Mouse (Mus musculus): Measurements from ENCODE around the gene Stkld1. TPM values are rescaled to one million over a fixed set of nuclear protein-coding genes. Genes with fewer than 3 reads are reported as not detected.

The Stkld1 gene
- polyA plus RNA-seq, 1 experiment from 2014 or later: 0.17 TPM

DNA sequence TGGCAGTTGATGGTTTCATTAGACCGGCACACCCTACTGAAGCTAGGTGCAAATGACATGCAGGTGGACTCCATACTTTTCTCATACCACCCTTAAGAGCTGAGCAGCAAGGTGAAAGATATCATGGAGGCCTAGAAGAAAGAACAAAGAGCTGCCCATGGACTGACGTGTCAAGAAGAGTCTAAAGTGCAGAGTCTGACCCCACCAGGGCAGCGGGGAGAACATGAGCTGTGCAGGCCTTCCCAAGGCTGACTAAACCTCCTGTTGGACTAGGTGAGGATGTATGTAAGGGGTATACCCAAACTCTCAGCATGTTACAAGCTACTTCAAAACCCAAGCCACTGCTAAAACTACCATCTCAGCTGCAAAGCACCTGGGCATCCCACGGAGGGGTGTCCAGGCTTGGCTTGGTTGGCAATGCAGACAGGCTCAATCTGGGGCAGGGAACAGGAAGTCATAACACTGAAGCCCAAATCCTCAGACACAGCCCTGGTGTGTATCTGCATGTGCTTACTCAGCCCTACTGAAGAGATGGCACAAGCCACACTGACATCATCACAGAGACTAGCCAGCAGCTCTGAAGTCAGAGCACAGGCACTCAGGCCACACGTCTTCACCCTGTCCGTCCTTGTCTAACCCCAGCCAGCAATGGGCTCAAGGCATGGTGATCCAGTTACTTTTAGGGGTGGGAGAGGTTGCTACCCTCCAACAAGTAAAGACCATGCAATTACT is 5.9 kb upstream of the Stkld1 start:
- H3K36me3 ChIP-seq (ENCODE audit: control insufficient read depth, insufficient read depth, low read length): peaks cover 18% of the 10 kb centered on the region

DNA sequence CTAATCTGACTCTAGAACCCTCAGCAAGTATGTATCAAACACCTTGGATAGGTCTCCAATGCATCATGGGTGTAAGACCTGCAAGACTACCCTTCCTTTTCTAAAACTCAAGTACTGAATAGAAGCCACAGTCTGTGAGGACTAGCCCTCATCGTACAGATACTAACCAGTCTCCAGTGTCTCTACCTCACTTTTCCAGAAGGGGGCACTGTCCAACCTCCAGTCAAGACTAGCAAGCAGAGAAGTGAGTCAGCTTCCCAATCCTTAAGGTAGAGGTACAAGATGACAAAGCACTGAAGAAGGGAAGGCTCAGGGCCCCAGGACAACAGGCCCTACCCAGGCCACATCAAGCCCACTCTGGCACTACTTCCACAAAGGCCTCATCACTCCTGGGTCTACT is 3.5 kb upstream of the Stkld1 start:
- 53% methylated on average over 1 of the region's 1 CpGs for whole genome bisulfite sequencing
- DNase-seq (ENCODE audit: low spot score) (peak; percentile 58), ATAC-seq (ENCODE audit: insufficient read depth, low FRiP score, low TSS enrichment) (no peak)
- Histone ChIP-seq H3K36me3 (ENCODE audit: control insufficient read depth, insufficient read depth, low read length) (peaks cover 5% of the 10 kb centered on the region), H3K4me1 (ENCODE audit: control insufficient read depth, insufficient read depth, low read length) (peaks cover 15% of the 10 kb centered on the region; the same call in 1 of the 2 replicates), H3K9me3 (ENCODE audit: control insufficient read depth, low read length) (no peaks in the 10 kb centered on the region), H3K4me2 (ENCODE audit: low read depth) (no peak overlapping the region), H3K27ac (ENCODE audit: low read depth, low read length) (no peak overlapping the region), H3K27me3 (ENCODE audit: control insufficient read depth, insufficient read depth, low read length) (no peaks in the 10 kb centered on the region), H3K4me3 (ENCODE audit: low read depth, low read length) (no peak overlapping the region), H3K9ac (ENCODE audit: low read length) (no peak overlapping the region)

More for the DNA sequence above, 5.9 kb upstream of the Stkld1 start:
- no peak overlapping the region for H3K27ac ChIP-seq (ENCODE audit: low read depth, low read length)
- no peak for DNase-seq (ENCODE audit: low spot score)
- no peak overlapping the region for H3K9ac ChIP-seq (ENCODE audit: low read length)
- H3K9me3 ChIP-seq (ENCODE audit: control insufficient read depth, low read length): no peaks in the 10 kb centered on the region
- H3K4me3 ChIP-seq (ENCODE audit: low read depth, low read length): no peak overlapping the region
- H3K4me2 ChIP-seq (ENCODE audit: low read depth): no peak overlapping the region
- no peak for ATAC-seq (ENCODE audit: insufficient read depth, low FRiP score, low TSS enrichment)
- 91% methylated on average over 6 of the region's 6 CpGs for WGBS
- no peaks in the 10 kb centered on the region for H3K27me3 ChIP-seq (ENCODE audit: control insufficient read depth, insufficient read depth, low read length)
- H3K4me1 ChIP-seq (ENCODE audit: control insufficient read depth, insufficient read depth, low read length): peaks cover 15% of the 10 kb centered on the region; the same call in 1 of the 2 replicates

DNA sequence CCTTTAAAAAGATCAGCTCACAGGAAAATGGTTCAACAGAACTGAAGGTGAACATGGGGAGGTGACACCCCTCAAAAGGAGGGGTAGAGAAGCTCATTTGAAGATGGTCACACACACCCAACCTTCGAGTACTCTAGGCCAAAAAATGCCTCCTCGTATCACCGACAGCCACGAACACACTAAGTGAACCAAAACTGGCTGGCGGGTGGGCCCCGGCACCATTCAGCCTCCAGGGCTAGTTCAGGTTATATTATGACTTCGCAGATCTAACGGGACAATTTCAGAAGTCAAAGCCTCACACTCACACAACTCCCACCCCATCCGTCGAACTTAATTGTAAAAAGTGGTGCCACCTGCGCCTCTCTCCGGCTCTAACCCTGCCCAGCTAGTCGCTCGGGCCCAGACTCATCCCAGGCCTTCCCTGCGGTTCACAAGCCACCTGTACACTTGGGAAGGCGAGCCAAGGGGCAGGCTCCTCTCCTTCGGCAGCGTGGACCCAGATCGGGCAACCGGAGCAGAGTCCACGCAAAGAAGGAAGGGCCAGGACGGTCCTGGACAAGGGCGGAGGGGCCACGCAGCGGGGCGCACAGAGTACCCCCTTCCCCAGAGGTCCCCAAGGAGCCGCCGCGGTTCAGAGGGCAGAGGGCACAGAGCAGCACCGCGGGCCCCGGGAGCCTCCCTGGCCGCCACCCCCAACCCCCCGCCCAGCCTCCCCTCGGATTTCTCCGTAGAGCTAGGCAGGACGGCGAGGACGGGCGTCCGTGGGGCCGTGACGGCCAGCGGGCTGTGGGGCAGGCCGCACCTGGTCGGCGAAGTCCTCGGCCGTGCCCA is 1.2 kb upstream of the Stkld1 start:
- Histone ChIP-seq H3K27me3 (ENCODE audit: control insufficient read depth, insufficient read depth, low read length) (no peaks in the 10 kb centered on the region), H3K4me2 (ENCODE audit: low read depth) (peak overlapping the region; percentile 88), H3K4me1 (ENCODE audit: control insufficient read depth, insufficient read depth, low read length) (peaks cover 15% of the 10 kb centered on the region; the same call in 1 of the 2 replicates), H3K36me3 (ENCODE audit: control insufficient read depth, insufficient read depth, low read length) (peaks cover 2% of the 10 kb centered on the region; the same call in 1 of the 2 replicates), H3K9ac (ENCODE audit: low read length) (peak overlapping the region; percentile 96), H3K4me3 (ENCODE audit: low read depth, low read length) (peak overlapping the region; percentile 96), H3K9me3 (ENCODE audit: control insufficient read depth, low read length) (no peaks in the 10 kb centered on the region), H3K27ac (ENCODE audit: low read depth, low read length) (peak overlapping the region; percentile 78)
- ATAC-seq (ENCODE audit: insufficient read depth, low FRiP score, low TSS enrichment) (peak; percentile 45; the same call in 1 of the 2 replicates), DNase-seq (ENCODE audit: low spot score) (no peak)
- WGBS: 3% methylated on average over 45 of the region's 49 CpGs

DNA sequence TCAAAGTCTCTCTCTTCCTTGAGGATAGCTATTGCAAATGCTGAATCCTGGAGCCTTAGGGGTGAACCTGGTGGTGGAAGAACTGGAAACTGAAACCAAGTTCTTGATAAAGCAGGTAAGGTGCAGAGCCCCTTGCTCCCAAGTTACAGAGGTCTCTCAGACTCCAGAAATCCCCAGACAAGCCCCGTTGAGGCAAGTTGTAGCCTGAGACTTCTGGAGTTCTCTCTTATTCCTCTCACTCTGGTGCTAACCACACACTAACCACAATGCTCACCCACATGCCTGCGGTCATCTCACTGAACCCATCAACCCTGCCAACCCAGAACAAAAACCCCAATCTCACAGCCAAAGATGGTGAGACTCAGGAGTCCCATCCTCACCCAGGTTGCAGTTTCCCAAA is 1.4 kb downstream of the Stkld1 start:
- no peak overlapping the region for H3K27ac ChIP-seq (ENCODE audit: low read depth, low read length)
- 94% methylated on average over 2 of the region's 2 CpGs for WGBS
- no peaks in the 10 kb centered on the region for H3K9me3 ChIP-seq (ENCODE audit: control insufficient read depth, low read length)
- peaks cover 15% of the 10 kb centered on the region; the same call in 1 of the 2 replicates for H3K4me1 ChIP-seq (ENCODE audit: control insufficient read depth, insufficient read depth, low read length)
- no peak overlapping the region for H3K9ac ChIP-seq (ENCODE audit: low read length)
- H3K4me3 ChIP-seq (ENCODE audit: low read depth, low read length): no peak overlapping the region
- ATAC-seq (ENCODE audit: insufficient read depth, low FRiP score, low TSS enrichment): no peak
- H3K36me3 ChIP-seq (ENCODE audit: control insufficient read depth, insufficient read depth, low read length): no peaks in the 10 kb centered on the region
- no peak overlapping the region for H3K4me2 ChIP-seq (ENCODE audit: low read depth)
- H3K27me3 ChIP-seq (ENCODE audit: control insufficient read depth, insufficient read depth, low read length): no peaks in the 10 kb centered on the region
- no peak for DNase-seq (ENCODE audit: low spot score)

DNA sequence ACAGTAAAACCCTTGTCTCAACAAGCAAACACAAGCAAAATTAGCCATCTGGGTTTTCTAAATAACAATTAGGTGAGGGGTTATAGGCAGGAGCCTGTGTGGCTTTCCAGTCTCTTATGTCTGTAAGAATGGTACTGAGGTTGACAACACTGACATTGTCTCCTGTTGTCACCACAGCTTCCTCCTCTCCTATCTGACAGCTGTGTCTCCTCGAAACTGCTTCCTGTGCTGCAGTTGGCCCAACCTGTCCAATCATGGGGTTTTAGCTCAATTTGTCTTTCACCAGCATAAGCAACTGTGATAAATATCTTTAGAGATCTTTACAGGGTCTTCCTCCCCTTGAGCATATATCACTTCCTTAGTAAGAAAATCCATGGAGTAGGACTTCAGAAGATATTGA is 2.6 kb downstream of the Stkld1 start:
- no peaks in the 10 kb centered on the region for H3K36me3 ChIP-seq (ENCODE audit: control insufficient read depth, insufficient read depth, low read length)
- H3K27ac ChIP-seq (ENCODE audit: low read depth, low read length): no peak overlapping the region
- no peaks in the 10 kb centered on the region for H3K27me3 ChIP-seq (ENCODE audit: control insufficient read depth, insufficient read depth, low read length)
- ATAC-seq (ENCODE audit: insufficient read depth, low FRiP score, low TSS enrichment) (no peak), DNase-seq (ENCODE audit: low spot score) (no peak)
- peaks cover 8% of the 10 kb centered on the region; the same call in 1 of the 2 replicates for H3K4me1 ChIP-seq (ENCODE audit: control insufficient read depth, insufficient read depth, low read length)
- 73% methylated on average over 1 of the region's 1 CpGs for WGBS
- no peak overlapping the region for H3K4me3 ChIP-seq (ENCODE audit: low read depth, low read length)
- H3K9ac ChIP-seq (ENCODE audit: low read length): no peak overlapping the region
- no peak overlapping the region for H3K4me2 ChIP-seq (ENCODE audit: low read depth)
- H3K9me3 ChIP-seq (ENCODE audit: control insufficient read depth, low read length): no peaks in the 10 kb centered on the region

DNA sequence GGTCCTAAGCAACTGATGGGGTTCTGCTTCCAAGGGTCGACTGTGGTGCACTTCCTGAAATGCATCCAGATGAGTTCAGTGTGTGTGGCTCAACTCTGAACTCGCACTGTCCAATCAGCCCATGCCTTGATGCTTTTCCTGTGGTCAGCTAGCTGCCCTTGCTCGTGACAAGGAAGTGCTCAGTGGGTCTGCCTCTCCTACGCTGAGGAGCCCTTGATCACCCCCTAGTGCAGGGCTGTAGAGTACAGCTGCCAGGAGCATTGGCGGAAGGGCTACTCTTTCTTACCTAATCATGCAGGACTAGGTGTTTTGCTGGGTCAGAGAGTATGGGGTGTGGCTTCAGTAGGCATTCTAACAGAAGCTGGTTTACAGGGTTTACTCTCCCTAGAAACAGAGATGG is 7.7 kb downstream of the Stkld1 start:
- H3K27ac ChIP-seq (ENCODE audit: low read depth, low read length): no peak overlapping the region
- H3K9ac ChIP-seq (ENCODE audit: low read length): no peak overlapping the region
- no peak overlapping the region for H3K4me3 ChIP-seq (ENCODE audit: low read depth, low read length)
- no peak overlapping the region for H3K4me2 ChIP-seq (ENCODE audit: low read depth)
- no peaks in the 10 kb centered on the region for H3K36me3 ChIP-seq (ENCODE audit: control insufficient read depth, insufficient read depth, low read length)
- ATAC-seq (ENCODE audit: insufficient read depth, low FRiP score, low TSS enrichment) (no peak), DNase-seq (ENCODE audit: low spot score) (no peak)
- no peaks in the 10 kb centered on the region for H3K27me3 ChIP-seq (ENCODE audit: control insufficient read depth, insufficient read depth, low read length)
- WGBS: 45% methylated on average over 5 of the region's 5 CpGs
- H3K9me3 ChIP-seq (ENCODE audit: control insufficient read depth, low read length): no peaks in the 10 kb centered on the region
- no peaks in the 10 kb centered on the region for H3K4me1 ChIP-seq (ENCODE audit: control insufficient read depth, insufficient read depth, low read length)

DNA sequence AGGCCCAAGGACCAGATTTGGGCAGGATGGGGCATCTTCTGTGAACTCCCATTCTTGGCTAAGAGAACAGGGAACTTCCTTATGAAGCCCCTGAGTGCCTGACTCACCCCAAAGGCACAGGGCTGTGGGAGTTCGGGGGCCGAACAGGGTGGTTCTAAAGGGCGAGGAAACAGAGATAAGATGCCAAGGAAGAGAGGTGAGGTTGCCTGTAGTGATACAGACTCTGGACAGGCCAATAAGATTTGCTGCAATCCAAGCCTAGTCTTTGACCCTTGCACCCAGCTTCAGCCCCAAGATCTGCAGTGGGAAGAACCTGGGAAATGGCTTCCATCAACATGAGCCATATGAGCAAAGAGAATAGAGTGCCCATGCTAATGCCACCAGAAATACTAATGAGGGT is 9.4 kb downstream of the Stkld1 start:
- no peak for ATAC-seq (ENCODE audit: insufficient read depth, low FRiP score, low TSS enrichment)
- H3K27ac ChIP-seq (ENCODE audit: low read depth, low read length): no peak overlapping the region
- no peak for DNase-seq (ENCODE audit: low spot score)
- no peaks in the 10 kb centered on the region for H3K9me3 ChIP-seq (ENCODE audit: control insufficient read depth, low read length)
- H3K36me3 ChIP-seq (ENCODE audit: control insufficient read depth, insufficient read depth, low read length): no peaks in the 10 kb centered on the region
- no peaks in the 10 kb centered on the region for H3K4me1 ChIP-seq (ENCODE audit: control insufficient read depth, insufficient read depth, low read length)
- H3K27me3 ChIP-seq (ENCODE audit: control insufficient read depth, insufficient read depth, low read length): no peaks in the 10 kb centered on the region
- H3K9ac ChIP-seq (ENCODE audit: low read length): no peak overlapping the region
- no peak overlapping the region for H3K4me3 ChIP-seq (ENCODE audit: low read depth, low read length)
- no peak overlapping the region for H3K4me2 ChIP-seq (ENCODE audit: low read depth)
- WGBS: 86% methylated on average over 3 of the region's 3 CpGs

DNA sequence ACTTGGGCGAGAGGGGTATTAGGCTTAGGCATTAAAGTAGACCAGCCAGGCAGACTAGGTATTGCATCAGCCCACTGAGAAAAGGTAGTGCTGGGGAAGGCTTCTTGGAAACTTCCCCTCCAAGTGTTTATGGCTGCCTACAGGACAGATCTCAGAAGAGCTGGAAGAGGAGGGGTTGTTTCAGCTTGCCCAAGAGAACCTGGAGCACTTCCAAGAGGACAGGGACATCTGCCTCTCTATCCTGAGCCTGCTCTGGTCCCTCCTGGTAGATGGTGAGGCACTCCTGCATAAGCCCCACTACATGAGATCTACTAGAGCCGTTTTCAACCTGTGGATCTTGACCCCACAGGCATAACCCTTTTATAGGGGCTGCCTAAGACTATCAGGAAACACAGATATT is 16.6 kb downstream of the Stkld1 start:
- no peak for DNase-seq (ENCODE audit: low spot score)
- peaks cover 15% of the 10 kb centered on the region for H3K36me3 ChIP-seq (ENCODE audit: control insufficient read depth, insufficient read depth, low read length)
- no peak overlapping the region for H3K4me3 ChIP-seq (ENCODE audit: low read depth, low read length)

More for the DNA sequence above, 16.6 kb downstream of the Stkld1 start:
- no peak overlapping the region for H3K9ac ChIP-seq (ENCODE audit: low read length)
- H3K27ac ChIP-seq (ENCODE audit: low read depth, low read length): no peak overlapping the region
- H3K4me1 ChIP-seq (ENCODE audit: control insufficient read depth, insufficient read depth, low read length): no peaks in the 10 kb centered on the region
- no peaks in the 10 kb centered on the region for H3K27me3 ChIP-seq (ENCODE audit: control insufficient read depth, insufficient read depth, low read length)
- no peaks in the 10 kb centered on the region for H3K9me3 ChIP-seq (ENCODE audit: control insufficient read depth, low read length)
- no peak for ATAC-seq (ENCODE audit: insufficient read depth, low FRiP score, low TSS enrichment)
- H3K4me2 ChIP-seq (ENCODE audit: low read depth): no peak overlapping the region
- 91% methylated on average over 2 of the region's 2 CpGs for WGBS

Data from neural tube, embryonic 11.5 days (tissue).